Mouse (Mus musculus) lung, adult 2 months (tissue): ENCODE results near the gene Plekhm2.

Source experiments
- CTCF ChIP-seq: fragments of 200-500 bp; IDR thresholded peaks from 2 replicates; pipeline ENCODE4 v1.5.1; 2011; ENCODE audit warnings: mild to moderate bottlenecking, low read length, control low read depth; ENCODE audit not compliant: insufficient read depth
- POLR2A ChIP-seq: fragments of 200-500 bp; IDR thresholded peaks from 2 replicates; pipeline ENCODE4 v1.6.1; 2011; ENCODE audit warnings: low read depth, mild to moderate bottlenecking, control low read depth, low read length, borderline replicate concordance; ENCODE audit errors: extremely low read depth

- no peak for TF ChIP-seq CTCF
- TF ChIP-seq POLR2A: no peak
Observed at GRCm38 (mm10) chr4:141636693-141637092, 28.0 kb downstream of the Plekhm2 start.
